Mouse (Mus musculus): ENCODE measurements around the gene Smco3. TPM values are rescaled to one million over a fixed set of nuclear protein-coding genes. Genes with fewer than 3 reads are reported as not detected.
A peak's percentile ranks its signal among the peaks of the same experiment; 100 is the strongest.

Gene Smco3
- polyA plus RNA-seq, 1 experiment from 2014 or later: 0.54 TPM

GRCm38 (mm10) chr6:136813117-136813516, 22.1 kb downstream of the Smco3 start:
- 43% methylated on average over 4 of the region's 4 CpGs for WGBS
- no peak for ATAC-seq

GRCm38 (mm10) chr6:136811196-136811595, 24.1 kb downstream of the Smco3 start:
- H3K4me1 ChIP-seq (replicated peaks; ENCODE audit: control insufficient read depth, insufficient read depth, low read length): peaks cover 21% of the 10 kb centered on the region
- H3K4me2 ChIP-seq (ENCODE audit: low read length): no peak overlapping the region
- peaks cover 30% of the 10 kb centered on the region for H3K36me3 ChIP-seq (ENCODE audit: control insufficient read depth, insufficient read depth)
- 86% methylated on average over 10 of the region's 10 CpGs for WGBS
- no peak for ATAC-seq
- no peak overlapping the region for H3K9ac ChIP-seq (replicated peaks; ENCODE audit: low read depth, low read length)
- no peak overlapping the region for H3K27ac ChIP-seq (ENCODE audit: low read length)
- no peak overlapping the region for H3K4me3 ChIP-seq (replicated peaks; ENCODE audit: low read length)
- no peaks in the 10 kb centered on the region for H3K27me3 ChIP-seq (replicated peaks; ENCODE audit: control insufficient read depth, insufficient read depth, low read length)
- H3K9me3 ChIP-seq (ENCODE audit: control insufficient read depth, low read length): no peaks in the 10 kb centered on the region

More at GRCm38 (mm10) chr6:136813117-136813516, 22.1 kb downstream of the Smco3 start:
- Histone ChIP-seq H3K4me3 (replicated peaks; ENCODE audit: low read length) (no peak overlapping the region), H3K9ac (replicated peaks; ENCODE audit: low read depth, low read length) (no peak overlapping the region), H3K4me1 (replicated peaks; ENCODE audit: control insufficient read depth, insufficient read depth, low read length) (peaks cover 15% of the 10 kb centered on the region), H3K27ac (ENCODE audit: low read length) (no peak overlapping the region), H3K36me3 (ENCODE audit: control insufficient read depth, insufficient read depth) (peaks cover 42% of the 10 kb centered on the region), H3K27me3 (replicated peaks; ENCODE audit: control insufficient read depth, insufficient read depth, low read length) (no peaks in the 10 kb centered on the region), H3K9me3 (ENCODE audit: control insufficient read depth, low read length) (no peaks in the 10 kb centered on the region), H3K4me2 (ENCODE audit: low read length) (no peak overlapping the region)

GRCm38 (mm10) chr6:136809673-136810072, 25.6 kb downstream of the Smco3 start:
- H3K9ac ChIP-seq (replicated peaks; ENCODE audit: low read depth, low read length): no peak overlapping the region
- peaks cover 18% of the 10 kb centered on the region for H3K36me3 ChIP-seq (ENCODE audit: control insufficient read depth, insufficient read depth)
- no peak overlapping the region for H3K27ac ChIP-seq (ENCODE audit: low read length)
- H3K4me1 ChIP-seq (replicated peaks; ENCODE audit: control insufficient read depth, insufficient read depth, low read length): peaks cover 24% of the 10 kb centered on the region
- H3K27me3 ChIP-seq (replicated peaks; ENCODE audit: control insufficient read depth, insufficient read depth, low read length): no peaks in the 10 kb centered on the region
- no peaks in the 10 kb centered on the region for H3K9me3 ChIP-seq (ENCODE audit: control insufficient read depth, low read length)
- H3K4me3 ChIP-seq (replicated peaks; ENCODE audit: low read length): no peak overlapping the region
- ATAC-seq: no peak
- WGBS: 84% methylated on average over 13 of the region's 13 CpGs
- peak overlapping the region; percentile 98 for H3K4me2 ChIP-seq (ENCODE audit: low read length)

GRCm38 (mm10) chr6:136809077-136809476, 26.2 kb downstream of the Smco3 start:
- no peaks in the 10 kb centered on the region for H3K9me3 ChIP-seq (ENCODE audit: control insufficient read depth, low read length)
- 41% methylated on average over 14 of the region's 14 CpGs for WGBS
- no peak for ATAC-seq

GRCm38 (mm10) chr6:136808631-136809046, 26.6 kb downstream of the Smco3 start:
- H3K27me3 ChIP-seq (replicated peaks; ENCODE audit: control insufficient read depth, insufficient read depth, low read length): no peaks in the 10 kb centered on the region
- H3K4me3 ChIP-seq (replicated peaks; ENCODE audit: low read length): peak overlapping the region; percentile 64
- no peak overlapping the region for H3K27ac ChIP-seq (ENCODE audit: low read length)
- peak; percentile 3; the same call in 1 of the 2 replicates for ATAC-seq
- peaks cover 24% of the 10 kb centered on the region for H3K4me1 ChIP-seq (replicated peaks; ENCODE audit: control insufficient read depth, insufficient read depth, low read length)
- peaks cover 11% of the 10 kb centered on the region; the same call in 1 of the 2 replicates for H3K36me3 ChIP-seq (ENCODE audit: control insufficient read depth, insufficient read depth)
- H3K9ac ChIP-seq (replicated peaks; ENCODE audit: low read depth, low read length): peak overlapping the region; percentile 74
- H3K9me3 ChIP-seq (ENCODE audit: control insufficient read depth, low read length): no peaks in the 10 kb centered on the region
- under 1% methylated on average over 28 of the region's 28 CpGs for WGBS
- H3K4me2 ChIP-seq (ENCODE audit: low read length): peak overlapping the region; percentile 98

More at GRCm38 (mm10) chr6:136809077-136809476, 26.2 kb downstream of the Smco3 start:
- Histone ChIP-seq H3K27me3 (replicated peaks; ENCODE audit: control insufficient read depth, insufficient read depth, low read length) (no peaks in the 10 kb centered on the region), H3K4me1 (replicated peaks; ENCODE audit: control insufficient read depth, insufficient read depth, low read length) (peaks cover 24% of the 10 kb centered on the region), H3K4me2 (ENCODE audit: low read length) (peak overlapping the region; percentile 98), H3K4me3 (replicated peaks; ENCODE audit: low read length) (peak overlapping the region; percentile 64), H3K36me3 (ENCODE audit: control insufficient read depth, insufficient read depth) (peaks cover 15% of the 10 kb centered on the region), H3K9ac (replicated peaks; ENCODE audit: low read depth, low read length) (peak overlapping the region; percentile 74), H3K27ac (ENCODE audit: low read length) (no peak overlapping the region)

GRCm38 (mm10) chr6:136808014-136808417, 27.2 kb downstream of the Smco3 start, which contains the start of gene H2afj:
Gene H2afj, plus strand, starts transcription at chr6:136808244.
- peak within 1 kb of the TSS; percentile 64 for H3K4me3 ChIP-seq (replicated peaks; ENCODE audit: low read length)
- no peaks in the 10 kb centered on the region for H3K9me3 ChIP-seq (ENCODE audit: control insufficient read depth, low read length)
- H3K4me1 ChIP-seq (replicated peaks; ENCODE audit: control insufficient read depth, insufficient read depth, low read length): peaks cover 30% of the 10 kb centered on the region
- H3K36me3 ChIP-seq (ENCODE audit: control insufficient read depth, insufficient read depth): peaks cover 8% of the 10 kb centered on the region; the same call in 1 of the 2 replicates
- WGBS: under 1% methylated on average over 34 of the region's 34 CpGs
- peak; percentile 89 for ATAC-seq
- peak within 1 kb of the TSS; percentile 66 for H3K27ac ChIP-seq (ENCODE audit: low read length)
- H3K9ac ChIP-seq (replicated peaks; ENCODE audit: low read depth, low read length): peak within 1 kb of the TSS; percentile 74
- H3K27me3 ChIP-seq (replicated peaks; ENCODE audit: control insufficient read depth, insufficient read depth, low read length): no peaks in the 10 kb centered on the region
- H3K4me2 ChIP-seq (ENCODE audit: low read length): peak within 1 kb of the TSS; percentile 98

GRCm38 (mm10) chr6:136807395-136808013, 27.7 kb downstream of the Smco3 start:
- peaks cover 30% of the 10 kb centered on the region for H3K4me1 ChIP-seq (replicated peaks; ENCODE audit: control insufficient read depth, insufficient read depth, low read length)
- H3K27me3 ChIP-seq (replicated peaks; ENCODE audit: control insufficient read depth, insufficient read depth, low read length): no peaks in the 10 kb centered on the region
- peak overlapping the region; percentile 58 for H3K4me2 ChIP-seq (ENCODE audit: low read length)
- H3K27ac ChIP-seq (ENCODE audit: low read length): peak overlapping the region; percentile 66
- peak overlapping the region; percentile 64 for H3K4me3 ChIP-seq (replicated peaks; ENCODE audit: low read length)
- no peaks in the 10 kb centered on the region for H3K9me3 ChIP-seq (ENCODE audit: control insufficient read depth, low read length)
- 35% methylated on average over 18 of the region's 18 CpGs for WGBS
- ATAC-seq: no peak
- H3K36me3 ChIP-seq (ENCODE audit: control insufficient read depth, insufficient read depth): peaks cover 8% of the 10 kb centered on the region; the same call in 1 of the 2 replicates
- H3K9ac ChIP-seq (replicated peaks; ENCODE audit: low read depth, low read length): 0 out of 2 replicates have a peak overlapping the region, but pooled peaks have one; percentile 45

GRCm38 (mm10) chr6:136806819-136807218, 28.4 kb downstream of the Smco3 start:
- 0 out of 2 replicates have a peak, but pooled peaks cover 2% of the 10 kb centered on the region for H3K36me3 ChIP-seq (ENCODE audit: control insufficient read depth, insufficient read depth)
- H3K9ac ChIP-seq (replicated peaks; ENCODE audit: low read depth, low read length): no peak overlapping the region
- no peaks in the 10 kb centered on the region for H3K27me3 ChIP-seq (replicated peaks; ENCODE audit: control insufficient read depth, insufficient read depth, low read length)
- no peaks in the 10 kb centered on the region for H3K9me3 ChIP-seq (ENCODE audit: control insufficient read depth, low read length)
- 73% methylated on average over 5 of the region's 5 CpGs for WGBS
- H3K4me2 ChIP-seq (ENCODE audit: low read length): no peak overlapping the region
- no peak overlapping the region for H3K4me3 ChIP-seq (replicated peaks; ENCODE audit: low read length)
- peaks cover 30% of the 10 kb centered on the region for H3K4me1 ChIP-seq (replicated peaks; ENCODE audit: control insufficient read depth, insufficient read depth, low read length)
- H3K27ac ChIP-seq (ENCODE audit: low read length): no peak overlapping the region
- ATAC-seq: no peak

GRCm38 (mm10) chr6:136805409-136805775, 29.9 kb downstream of the Smco3 start:
- Histone ChIP-seq H3K9ac (replicated peaks; ENCODE audit: low read depth, low read length) (no peak overlapping the region), H3K4me2 (ENCODE audit: low read length) (no peak overlapping the region), H3K36me3 (ENCODE audit: control insufficient read depth, insufficient read depth) (no peaks in the 10 kb centered on the region), H3K27ac (ENCODE audit: low read length) (no peak overlapping the region), H3K27me3 (replicated peaks; ENCODE audit: control insufficient read depth, insufficient read depth, low read length) (no peaks in the 10 kb centered on the region), H3K9me3 (ENCODE audit: control insufficient read depth, low read length) (no peaks in the 10 kb centered on the region), H3K4me1 (replicated peaks; ENCODE audit: control insufficient read depth, insufficient read depth, low read length) (peaks cover 30% of the 10 kb centered on the region), H3K4me3 (replicated peaks; ENCODE audit: low read length) (no peak overlapping the region)
- 94% methylated on average over 1 of the region's 1 CpGs for WGBS
- no peak for ATAC-seq
